Mouse (Mus musculus) MEL (cell line): ENCODE results near the gene Acvrl1. TPM values are rescaled to one million over a fixed set of nuclear protein-coding genes. Genes with fewer than 3 reads are reported as not detected.

Experiments
- DNase-seq: peaks from one replicate; pipeline ENCODE4 v3.0.0; 2011; ENCODE audit warnings: low read depth, low spot score
- H3K27ac ChIP-seq: 2 replicates; pipeline ENCODE4 v1.5.1; 2012; ENCODE audit warnings: low read depth, mild to moderate bottlenecking, control low read depth, low read length, moderate library complexity; ENCODE audit not compliant: control insufficient read depth
- H3K27me3 ChIP-seq, 2 experiments: fragments of 150-350 bp in 1 of 2; sonication (generic) in 1 of 2; 2 replicates each; pipeline ENCODE4 v1.6.1; 2012; ENCODE audit warnings: low read length in 2 of 2, mild to moderate bottlenecking in 2 of 2, improper control_type of control experiment in 1 of 2, moderate library complexity in 1 of 2; ENCODE audit not compliant: insufficient read depth in 2 of 2, control insufficient read depth in 1 of 2
- H3K36me3 ChIP-seq, 2 experiments: 2 replicates each; pipeline ENCODE4 v1.6.1; 2012 to 2014; ENCODE audit warnings: low read length in 2 of 2, improper control_type of control experiment in 1 of 2, inconsistent platforms in 1 of 2, mild to moderate bottlenecking in 1 of 2; ENCODE audit not compliant: insufficient read depth in 2 of 2, control insufficient read depth in 1 of 2
- H3K4me1 ChIP-seq, 2 experiments: fragments of 150-350 bp in 1 of 2; sonication (generic) in 1 of 2; 2 replicates each; pipeline ENCODE4 v1.6.1; 2012; ENCODE audit warnings: low read length in 2 of 2, improper control_type of control experiment in 1 of 2, mild to moderate bottlenecking in 1 of 2; ENCODE audit not compliant: insufficient read depth in 2 of 2, control insufficient read depth in 1 of 2
- H3K4me3 ChIP-seq, 2 experiments: fragments of 150-350 bp in 1 of 2; sonication (generic) in 1 of 2; 2 replicates each; pipeline ENCODE4 v1.5.1; 2012; ENCODE audit warnings: low read depth in 2 of 2, low read length in 2 of 2, mild to moderate bottlenecking in 2 of 2, moderate library complexity in 2 of 2, control low read depth in 1 of 2, improper control_type of control experiment in 1 of 2; ENCODE audit not compliant: control insufficient read depth in 1 of 2, insufficient read depth in 1 of 2
- H3K79me2 ChIP-seq: 2 replicates; pipeline ENCODE4 v1.6.1; 2012; ENCODE audit warnings: mild to moderate bottlenecking, low read length, moderate library complexity; ENCODE audit not compliant: control insufficient read depth, poor library complexity, insufficient read depth
- H3K9ac ChIP-seq: 2 replicates; pipeline ENCODE4 v1.6.1; 2012; ENCODE audit warnings: low read depth, mild to moderate bottlenecking, control low read depth, low read length, moderate library complexity; ENCODE audit not compliant: control insufficient read depth, poor library complexity, severe bottlenecking
- H3K9me3 ChIP-seq: fragments of 150-350 bp; sonication (generic); replicated peaks from 2 replicates; pipeline ENCODE4 v1.6.1; 2012; ENCODE audit warnings: mild to moderate bottlenecking, low read length, improper control_type of control experiment, moderate library complexity; ENCODE audit not compliant: insufficient read depth
- CHD2 ChIP-seq: IDR thresholded peaks from 2 replicates; pipeline ENCODE4 v1.6.1; 2011; ENCODE audit warnings: low read length, improper control_type of control experiment
- CTCF ChIP-seq, 3 experiments: IDR thresholded peaks in 2 of 3; conservative IDR thresholded peaks in 1 of 3; 2 replicates each; pipeline ENCODE4 v1.5.1; 2011 to 2012; ENCODE audit warnings: low read length in 3 of 3, low read depth in 2 of 3, mild to moderate bottlenecking in 2 of 3, improper control_type of control experiment in 1 of 3, inconsistent platforms in 1 of 3, mixed read lengths in 1 of 3, moderate library complexity in 1 of 3; ENCODE audit not compliant: control insufficient read depth in 1 of 3, insufficient read depth in 1 of 3, poor library complexity in 1 of 3, severe bottlenecking in 1 of 3
- E2F4 ChIP-seq: IDR thresholded peaks from 2 replicates; pipeline ENCODE4 v1.6.1; 2011; ENCODE audit warnings: low read depth, low read length, improper control_type of control experiment, borderline replicate concordance
- ELF1 ChIP-seq: IDR thresholded peaks from 2 replicates; pipeline ENCODE4 v1.6.1; 2014; ENCODE audit warnings: low read depth, mild to moderate bottlenecking, inconsistent platforms, low read length, improper control_type of control experiment, moderate library complexity
- EP300 ChIP-seq, 2 experiments: IDR thresholded peaks; 2 replicates each; pipeline ENCODE4 v1.6.1; 2011; ENCODE audit warnings: improper control_type of control experiment in 2 of 2, low read length in 2 of 2, low read depth in 1 of 2, mild to moderate bottlenecking in 1 of 2
- GABPA ChIP-seq: IDR thresholded peaks from 2 replicates; pipeline ENCODE4 v1.6.1; 2012; ENCODE audit warnings: low read depth, mild to moderate bottlenecking, inconsistent platforms, low read length, improper control_type of control experiment, moderate library complexity
- MAZ ChIP-seq: IDR thresholded peaks from 2 replicates; pipeline ENCODE4 v1.6.1; 2012; ENCODE audit warnings: low read depth, mild to moderate bottlenecking, inconsistent platforms, low read length, improper control_type of control experiment
- MXI1 ChIP-seq: IDR thresholded peaks from 2 replicates; pipeline ENCODE4 v1.6.1; 2011; ENCODE audit warnings: mild to moderate bottlenecking, low read depth, low read length, improper control_type of control experiment
- MYB ChIP-seq: IDR thresholded peaks from 2 replicates; pipeline ENCODE4 v1.6.1; 2011; ENCODE audit warnings: mild to moderate bottlenecking, low read depth, low read length, improper control_type of control experiment
- POLR2A ChIP-seq, 2 experiments: IDR thresholded peaks; 2 replicates each; pipeline ENCODE4 v1.6.1; 2011 to 2012; ENCODE audit warnings: low read length in 2 of 2, mild to moderate bottlenecking in 2 of 2, control low read depth in 1 of 2, improper control_type of control experiment in 1 of 2, low read depth in 1 of 2, moderate library complexity in 1 of 2; ENCODE audit not compliant: control insufficient read depth in 1 of 2, insufficient read depth in 1 of 2, poor library complexity in 1 of 2
- RAD21 ChIP-seq: IDR thresholded peaks from 2 replicates; pipeline ENCODE4 v1.6.1; 2011; ENCODE audit warnings: mild to moderate bottlenecking, low read depth, low read length, improper control_type of control experiment
- RCOR1 ChIP-seq: IDR thresholded peaks from 2 replicates; pipeline ENCODE4 v1.6.1; 2012; ENCODE audit warnings: low read depth, mild to moderate bottlenecking, inconsistent platforms, low read length, improper control_type of control experiment
- SIN3A ChIP-seq: IDR thresholded peaks from 2 replicates; pipeline ENCODE4 v1.6.1; 2012; ENCODE audit warnings: low read length, improper control_type of control experiment, inconsistent platforms
- SMC3 ChIP-seq: IDR thresholded peaks from 2 replicates; pipeline ENCODE4 v1.6.1; 2011; ENCODE audit warnings: low read depth, low read length, improper control_type of control experiment
- TCF12 ChIP-seq: IDR thresholded peaks from 2 replicates; pipeline ENCODE4 v1.6.1; 2014; ENCODE audit warnings: low read depth, mild to moderate bottlenecking, inconsistent platforms, low read length, improper control_type of control experiment, moderate library complexity
- ZKSCAN1 ChIP-seq: IDR thresholded peaks from 2 replicates; pipeline ENCODE4 v1.6.1; 2012; ENCODE audit warnings: low read depth, mild to moderate bottlenecking, inconsistent platforms, low read length, improper control_type of control experiment, moderate library complexity
- ZMIZ1 ChIP-seq: IDR thresholded peaks from 2 replicates; pipeline ENCODE4 v1.6.1; 2012; ENCODE audit warnings: low read depth, mild to moderate bottlenecking, inconsistent platforms, low read length, improper control_type of control experiment, moderate library complexity
- ZNF384 ChIP-seq: IDR thresholded peaks from 2 replicates; pipeline ENCODE4 v1.6.1; 2012; ENCODE audit warnings: low read depth, mild to moderate bottlenecking, inconsistent platforms, low read length, improper control_type of control experiment
- polyA plus RNA-seq, 2 experiments: library from polyadenylated mRNA; stranded (reverse) in 1 of 2; unstranded in 1 of 2; fragments of >175 nt in 1 of 2; fragments of >200 nt in 1 of 2; gene quantifications; 2 replicates each; pipeline versions ENCODE4 v1.2.1 to v1.2.4; 2012; ENCODE audit warnings: low replicate concordance in 2 of 2, low read depth in 1 of 2; ENCODE audit not compliant: insufficient read length in 2 of 2, insufficient read depth in 1 of 2, missing spikeins in 1 of 2
- total RNA-seq: library from RNA; depleted of rRNA; stranded (reverse); fragments of 300-350 nt; gene quantifications from 2 replicates; pipeline ENCODE4 v1.2.3, GENCODE M21; 2012

Acvrl1 gene
- total and polyA plus RNA-seq, 3 experiments: 0.08 to 0.18 TPM; not detected in 1

GRCm38 (mm10) chr15:101154700-101155616 is 26.6 kb downstream of the Acvrl1 start (continued):
- TF ChIP-seq TCF12 (peak; percentile 44), ZKSCAN1 (no peak), SMC3 (no peak), MYB (peak; percentile 70), RCOR1 (peak; percentile 64), GABPA (no peak), ZNF384 (no peak), E2F4 (no peak; the same call in 1 of the 2 replicates), RAD21 (no peak), ELF1 (0 out of 2 replicates have a peak, but pooled peaks have one; percentile 42), SIN3A (peak; percentile 57; the same call in 1 of the 2 replicates)

GRCm38 (mm10) chr15:101160128-101160527 is 31.8 kb downstream of the Acvrl1 start:
- H3K4me3 ChIP-seq: peak overlapping the region; percentile 52 to 63
- H3K36me3 ChIP-seq: peaks cover 0 to 27% of the 10 kb centered on the region in 2 experiments; a peak in 2 of 4 replicates
- peak; percentile 79 for DNase-seq
- peak overlapping the region; percentile 79 for H3K27ac ChIP-seq
- H3K9ac ChIP-seq: peak overlapping the region; percentile 63
- peaks cover 26 to 28% of the 10 kb centered on the region in 2 experiments for H3K4me1 ChIP-seq
- no peaks in the 10 kb centered on the region for H3K27me3 ChIP-seq
- 0 out of 2 replicates have a peak, but pooled peaks have one; percentile 1 for TF ChIP-seq RCOR1
- TF ChIP-seq CTCF (IDR thresholded peaks at IDR 0.05 in 2 of 3, conservative IDR thresholded peaks at IDR 0.05 in 1 of 3; ENCODE audit: control insufficient read depth in 1 of 3, insufficient read depth in 1 of 3, low read depth in 2 of 3, low read length in 3 of 3, poor library complexity in 1 of 3, severe bottlenecking in 1 of 3): no peak
- TF ChIP-seq ZKSCAN1: no peak
- TF ChIP-seq MXI1: no peak
- TF ChIP-seq EP300 (IDR thresholded peaks at IDR 0.05; ENCODE audit: low read depth in 1 of 2, low read length in 2 of 2): peak in 1 of 2 experiments; percentile 44; a peak in 1 of 4 replicates
- 0 out of 4 replicates have a peak, but pooled peaks of 1 of the 2 experiments have one; percentile 18 for TF ChIP-seq POLR2A (IDR thresholded peaks at IDR 0.05; ENCODE audit: control insufficient read depth in 1 of 2, insufficient read depth in 1 of 2, low read depth in 1 of 2, low read length in 2 of 2, poor library complexity in 1 of 2)
- 0 out of 2 replicates have a peak, but pooled peaks have one; percentile 11 for TF ChIP-seq ZMIZ1
- TF ChIP-seq CHD2: peak; percentile 46
- peak; percentile 90 for TF ChIP-seq MAZ
- TF ChIP-seq ELF1: 0 out of 2 replicates have a peak, but pooled peaks have one; percentile 36
- H3K79me2 ChIP-seq: no peaks in the 10 kb centered on the region; the same call in 1 of the 2 replicates
- H3K9me3 ChIP-seq: no peaks in the 10 kb centered on the region
